Mouse (Mus musculus) bone marrow, adult 2 months (tissue): ENCODE measurements around the gene Ropn1.

Source experiments
- CTCF ChIP-seq: fragments of 200-500 bp; IDR thresholded peaks from 2 replicates; pipeline ENCODE4 v1.5.1; 2011; ENCODE audit warnings: low read length, control low read depth; ENCODE audit not compliant: control insufficient read depth, insufficient read depth
- POLR2A ChIP-seq: fragments of 200-500 bp; IDR thresholded peaks from 2 replicates; pipeline ENCODE4 v1.6.1; 2011; ENCODE audit warnings: low read depth, mild to moderate bottlenecking, control low read depth, low read length, borderline replicate concordance; ENCODE audit not compliant: control insufficient read depth

DNA sequence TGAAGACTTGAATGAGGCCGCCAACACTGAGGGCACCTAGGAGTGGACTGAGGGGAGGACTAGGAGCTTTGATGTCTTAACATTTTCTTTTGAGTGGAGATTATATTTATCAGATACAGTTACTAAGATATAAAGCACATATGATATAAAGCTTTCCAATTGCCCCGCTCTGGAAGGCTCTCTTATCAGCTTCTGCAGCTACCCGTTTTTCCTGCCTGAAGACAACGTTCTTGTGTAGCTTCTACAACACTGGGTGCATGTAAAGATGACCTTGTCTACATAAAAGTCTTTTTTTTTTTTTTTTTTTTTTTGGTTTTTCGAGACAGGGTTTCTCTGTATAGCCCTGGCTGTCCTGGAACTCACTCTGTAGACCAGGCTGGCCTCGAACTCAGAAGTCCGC lies 44.8 kb downstream of the Ropn1 start:
- TF ChIP-seq CTCF = no peak
- TF ChIP-seq POLR2A = no peak
